Mouse (Mus musculus) embryonic facial prominence, embryonic 15.5 days (tissue): Measurements from ENCODE around the gene Olfr554. TPM values are rescaled to one million over a fixed set of nuclear protein-coding genes. Genes with fewer than 3 reads are reported as not detected.

Experiments
- ATAC-seq: fragments of 200-750 bp; cut with Nextera tagmentation; 2 replicates; pipeline ENCODE4 v1.8.0; 2017; ENCODE audit warnings: low read depth, moderate TSS enrichment; ENCODE audit not compliant: insufficient number of reproducible peaks, low FRiP score, low TSS enrichment
- H3K27ac ChIP-seq: fragments of 300-500 bp; sonication (generic); replicated peaks from 2 replicates; pipeline ENCODE4 v1.5.1; 2015; ENCODE audit warnings: mild to moderate bottlenecking, inconsistent platforms
- H3K27me3 ChIP-seq: fragments of 300-500 bp; sonication (generic); 2 replicates; pipeline ENCODE4 v1.6.1; 2015; ENCODE audit warnings: inconsistent platforms
- H3K36me3 ChIP-seq: fragments of 300-500 bp; sonication (generic); 2 replicates; pipeline ENCODE4 v1.6.1; 2015; ENCODE audit warnings: mild to moderate bottlenecking, inconsistent platforms
- H3K4me1 ChIP-seq: fragments of 300-500 bp; sonication (generic); 2 replicates; pipeline ENCODE4 v1.6.1; 2015; ENCODE audit warnings: inconsistent platforms
- H3K4me2 ChIP-seq: fragments of 300-500 bp; sonication (generic); replicated peaks from 2 replicates; pipeline ENCODE4 v1.6.1; 2015; ENCODE audit warnings: mild to moderate bottlenecking, inconsistent platforms
- H3K4me3 ChIP-seq: fragments of 300-500 bp; sonication (generic); replicated peaks from 2 replicates; pipeline ENCODE4 v1.5.1; 2015; ENCODE audit warnings: mild to moderate bottlenecking, inconsistent platforms
- H3K9ac ChIP-seq: fragments of 300-500 bp; sonication (generic); 2 replicates; pipeline ENCODE4 v1.6.1; 2015; ENCODE audit warnings: inconsistent platforms
- H3K9me3 ChIP-seq: fragments of 300-500 bp; sonication (generic); replicated peaks from 2 replicates; pipeline ENCODE4 v1.6.1; 2016; ENCODE audit warnings: inconsistent platforms
- WGBS: fragments of 180-500 bp; shearing (Covaris S2); methylation state at CpG from one replicate; pipeline ENCODE4 v1.1.7; 2015; 5-methylcytosine and 5-hydroxymethylcytosine counted together
- polyA plus RNA-seq: library from polyadenylated mRNA; unstranded; fragments of >200 nt; fragmentation: Nextera tagmentation; extraction: Ambion mirVana; gene quantifications from 2 replicates; pipeline ENCODE4 v1.2.1, GENCODE M21; 2015

The Olfr554 gene
- polyA plus RNA-seq, 1 experiment from 2014 or later, result 0.17 TPM

GRCm38 (mm10) chr7:102681916-102682315, 43.7 kb downstream of the Olfr554 start:
- no peaks in the 10 kb centered on the region for H3K4me1 ChIP-seq
- no peak overlapping the region for H3K9ac ChIP-seq
- H3K27me3 ChIP-seq, result no peaks in the 10 kb centered on the region
- no peak overlapping the region for H3K27ac ChIP-seq
- no peak for ATAC-seq
- H3K9me3 ChIP-seq, result no peaks in the 10 kb centered on the region
- H3K4me2 ChIP-seq, result no peak overlapping the region
- no peak overlapping the region for H3K4me3 ChIP-seq
- peaks cover 3% of the 10 kb centered on the region; the same call in 1 of the 2 replicates for H3K36me3 ChIP-seq
- 85% methylated on average over 1 of the region's 1 CpGs for WGBS

- WGBS, result under 1% methylated on average over 40 of the region's 40 CpGs
- H3K27me3 ChIP-seq, result no peaks in the 10 kb centered on the region
- peak within 1 kb of the TSS; percentile 62 for H3K9ac ChIP-seq
- ATAC-seq, result peak; percentile 98
- peaks cover 3% of the 10 kb centered on the region; the same call in 1 of the 2 replicates for H3K36me3 ChIP-seq
- H3K4me2 ChIP-seq, result peak within 1 kb of the TSS; percentile 70
- peak within 1 kb of the TSS; percentile 73 for H3K27ac ChIP-seq
- H3K9me3 ChIP-seq, result no peaks in the 10 kb centered on the region
- H3K4me1 ChIP-seq, result 0 out of 2 replicates have a peak, but pooled peaks cover 4% of the 10 kb centered on the region
- H3K4me3 ChIP-seq, result peak within 1 kb of the TSS; percentile 61
These were observed 48.8 kb downstream of the Olfr554 start, which contains the start of gene Trim68 for GRCm38 (mm10) chr7:102686944-102687501. Gene Trim68 (minus strand): TSS chr7:102687327.

Other genes with a start within 250 kb of the Olfr554 start
- 119 and 125 TPM in 2 replicates for gene Rrm1, start 196.7 kb upstream of the Olfr554 start, polyA plus RNA-seq
- gene Olfr543, start 156.8 kb upstream of the Olfr554 start, polyA plus RNA-seq, result 0.51 and 0.68 TPM in 2 replicates
- gene Olfr544, start 150.1 kb upstream of the Olfr554 start, polyA plus RNA-seq, result 0.68 and 0.71 TPM in 2 replicates
- gene Olfr545, start 138.9 kb upstream of the Olfr554 start, polyA plus RNA-seq, result 0.13 TPM in 1 of 2 replicates, not detected in the other
- gene Olfr547, start 103.7 kb upstream of the Olfr554 start, polyA plus RNA-seq, result not detected in 2 replicates
- 0.11 and 0.12 TPM in 2 replicates for gene Olfr548-ps1, start 97.5 kb upstream of the Olfr554 start, polyA plus RNA-seq
- 0.08 and 0.16 TPM in 2 replicates for gene Olfr549, start 88.6 kb upstream of the Olfr554 start, polyA plus RNA-seq
- gene Trim21, start 72.9 kb upstream of the Olfr554 start, polyA plus RNA-seq, result 0.54 and 0.81 TPM in 2 replicates
- gene Olfr550, start 67.0 kb upstream of the Olfr554 start, polyA plus RNA-seq, result 0.20 and 0.68 TPM in 2 replicates
- gene Olfr551, start 46.5 kb upstream of the Olfr554 start, polyA plus RNA-seq, result 0.07 TPM in 1 of 2 replicates, not detected in the other
- 0.12 and 0.15 TPM in 2 replicates for gene Olfr552, start 40.7 kb upstream of the Olfr554 start, polyA plus RNA-seq
- gene Olfr553, start 20.2 kb upstream of the Olfr554 start, polyA plus RNA-seq, result 0.14 and 0.21 TPM in 2 replicates
- not detected in 2 replicates for gene Olfr555, start 20.4 kb downstream of the Olfr554 start, polyA plus RNA-seq
- not detected in 2 replicates for gene Olfr556, start 26.5 kb downstream of the Olfr554 start, polyA plus RNA-seq
- 14.9 and 17.4 TPM in 2 replicates for gene Trim68, start 48.9 kb downstream of the Olfr554 start, polyA plus RNA-seq
- gene Olfr557, start 57.5 kb downstream of the Olfr554 start, polyA plus RNA-seq, result 0.09 and 0.16 TPM in 2 replicates
- 0.62 and 0.71 TPM in 2 replicates for gene Olfr558, start 63.8 kb downstream of the Olfr554 start, polyA plus RNA-seq
- 0.11 and 0.41 TPM in 2 replicates for gene Olfr33, start 80.6 kb downstream of the Olfr554 start, polyA plus RNA-seq
- gene Olfr559, start 89.1 kb downstream of the Olfr554 start, polyA plus RNA-seq, result not detected in 2 replicates
- 0.08 TPM in 1 of 2 replicates, not detected in the other for gene Olfr560, start 120.9 kb downstream of the Olfr554 start, polyA plus RNA-seq
- 0.18 and 0.35 TPM in 2 replicates for gene Olfr78, start 121.0 kb downstream of the Olfr554 start, polyA plus RNA-seq
- 0.09 and 0.25 TPM in 2 replicates for gene Olfr561, start 132.8 kb downstream of the Olfr554 start, polyA plus RNA-seq
- gene Olfr564, start 165.0 kb downstream of the Olfr554 start, polyA plus RNA-seq, result not detected in 2 replicates
- gene Olfr566, start 220.3 kb downstream of the Olfr554 start, polyA plus RNA-seq, result 0.18 and 0.51 TPM in 2 replicates
- gene Olfr568, start 238.7 kb downstream of the Olfr554 start, polyA plus RNA-seq, result 0.18 TPM in 1 of 2 replicates, not detected in the other